Mouse (Mus musculus) limb, embryonic 12.5 days (tissue): ENCODE measurements around the gene H2-K1. TPM values are rescaled to one million over a fixed set of nuclear protein-coding genes. Genes with fewer than 3 reads are reported as not detected.

Source experiments
- ATAC-seq: fragments of 200-750 bp; cut with Nextera tagmentation; 2 replicates; pipeline ENCODE4 v1.8.0; 2017; ENCODE audit warnings: low read depth, moderate TSS enrichment; ENCODE audit not compliant: insufficient number of reproducible peaks, insufficient read depth, low FRiP score, low TSS enrichment
- H3K27ac ChIP-seq: fragments of 300-500 bp; sonication (generic); 2 replicates; pipeline ENCODE4 v1.5.1; 2016; ENCODE audit warnings: mild to moderate bottlenecking, moderate library complexity
- H3K27me3 ChIP-seq: fragments of 300-500 bp; sonication (generic); 2 replicates; pipeline ENCODE4 v1.6.1; 2016; ENCODE audit warnings: mild to moderate bottlenecking, moderate library complexity
- H3K36me3 ChIP-seq: fragments of 300-500 bp; sonication (generic); 2 replicates; pipeline ENCODE4 v1.6.1; 2016; ENCODE audit warnings: mild to moderate bottlenecking, moderate library complexity
- H3K4me1 ChIP-seq: fragments of 300-500 bp; sonication (generic); replicated peaks from 2 replicates; pipeline ENCODE4 v1.6.1; 2016
- H3K4me2 ChIP-seq: fragments of 300-500 bp; sonication (generic); 2 replicates; pipeline ENCODE4 v1.6.1; 2016; ENCODE audit warnings: mild to moderate bottlenecking, moderate library complexity
- H3K4me3 ChIP-seq: fragments of 300-500 bp; sonication (generic); replicated peaks from 2 replicates; pipeline ENCODE4 v1.5.1; 2016; ENCODE audit warnings: mild to moderate bottlenecking
- H3K9ac ChIP-seq: fragments of 300-500 bp; sonication (generic); replicated peaks from 2 replicates; pipeline ENCODE4 v1.6.1; 2016; ENCODE audit warnings: mild to moderate bottlenecking, moderate library complexity
- H3K9me3 ChIP-seq: fragments of 300-500 bp; sonication (generic); 2 replicates; pipeline ENCODE4 v1.6.1; 2016; ENCODE audit warnings: mild to moderate bottlenecking, moderate library complexity
- WGBS: fragments of 180-500 bp; shearing (Covaris S2); methylation state at CpG from one replicate; pipeline ENCODE4 v1.1.7; 2016; 5-methylcytosine and 5-hydroxymethylcytosine counted together
- polyA plus RNA-seq: library from polyadenylated mRNA; unstranded; fragments of >200 nt; fragmentation: Nextera tagmentation; extraction: Ambion mirVana; gene quantifications from 2 replicates; pipeline ENCODE4 v1.2.1, GENCODE M21; 2016

The H2-K1 gene
- polyA plus RNA-seq, 1 experiment from 2014 or later: 4.5 TPM

GRCm38 (mm10) chr17:33965846-33966550 is 34.1 kb downstream of the H2-K1 start:
- no peak overlapping the region for H3K4me2 ChIP-seq
- H3K9me3 ChIP-seq: no peaks in the 10 kb centered on the region; the same call in 1 of the 2 replicates
- no peak overlapping the region for H3K9ac ChIP-seq
- no peak; the same call in 1 of the 2 replicates for ATAC-seq
- H3K4me3 ChIP-seq: no peak overlapping the region
- 88% methylated on average over 16 of the region's 16 CpGs for WGBS
- H3K27me3 ChIP-seq: no peaks in the 10 kb centered on the region
- no peaks in the 10 kb centered on the region for H3K4me1 ChIP-seq
- no peak overlapping the region for H3K27ac ChIP-seq
- peaks cover 56% of the 10 kb centered on the region for H3K36me3 ChIP-seq

- no peak overlapping the region for H3K9ac ChIP-seq
- peaks cover 63% of the 10 kb centered on the region for H3K36me3 ChIP-seq
- H3K9me3 ChIP-seq: no peaks in the 10 kb centered on the region; the same call in 1 of the 2 replicates
- 89% methylated on average over 17 of the region's 17 CpGs for WGBS
- ATAC-seq: no peak
- no peak overlapping the region for H3K4me3 ChIP-seq
- H3K27me3 ChIP-seq: no peaks in the 10 kb centered on the region
- H3K4me1 ChIP-seq: no peaks in the 10 kb centered on the region
- H3K4me2 ChIP-seq: no peak overlapping the region
- H3K27ac ChIP-seq: no peak overlapping the region
Observed at GRCm38 (mm10) chr17:33965082-33965845, 34.9 kb downstream of the H2-K1 start.

GRCm38 (mm10) chr17:33962876-33963275 is 37.3 kb downstream of the H2-K1 start:
- no peak for ATAC-seq
- Histone ChIP-seq H3K4me3 (no peak overlapping the region), H3K27me3 (no peaks in the 10 kb centered on the region), H3K27ac (no peak overlapping the region), H3K36me3 (peaks cover 83% of the 10 kb centered on the region), H3K9ac (no peak overlapping the region), H3K4me2 (no peak overlapping the region), H3K4me1 (peaks cover 2% of the 10 kb centered on the region; the same call in 1 of the 2 replicates), H3K9me3 (no peaks in the 10 kb centered on the region)
- 90% methylated on average over 7 of the region's 7 CpGs for WGBS

DNA sequence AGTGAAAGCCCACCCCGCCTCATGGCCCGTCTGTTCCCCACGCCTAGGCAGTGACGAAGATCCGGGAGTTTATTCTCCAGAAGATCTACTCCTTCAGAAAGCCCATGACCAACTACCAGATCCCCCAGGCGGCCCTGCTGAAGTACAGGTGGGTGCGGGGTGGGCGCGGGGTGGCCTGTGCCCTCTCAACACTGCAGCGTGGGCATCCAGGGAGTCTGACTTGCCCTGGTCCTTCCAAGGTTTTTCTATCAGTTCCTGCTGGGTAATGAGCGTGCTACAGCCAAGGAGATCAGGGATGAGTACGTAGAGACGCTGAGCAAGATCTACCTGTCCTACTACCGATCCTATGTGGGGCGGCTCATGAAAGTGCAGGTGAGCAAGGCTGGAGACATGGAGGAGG is 40.2 kb downstream of the H2-K1 start:
- peaks cover 15% of the 10 kb centered on the region for H3K4me1 ChIP-seq
- ATAC-seq: no peak
- WGBS: 92% methylated on average over 15 of the region's 15 CpGs
- H3K9ac ChIP-seq: no peak overlapping the region
- H3K36me3 ChIP-seq: peaks cover 62% of the 10 kb centered on the region
- H3K4me3 ChIP-seq: no peak overlapping the region
- H3K27ac ChIP-seq: no peak overlapping the region
- no peaks in the 10 kb centered on the region for H3K27me3 ChIP-seq
- H3K9me3 ChIP-seq: no peaks in the 10 kb centered on the region
- no peak overlapping the region for H3K4me2 ChIP-seq

DNA sequence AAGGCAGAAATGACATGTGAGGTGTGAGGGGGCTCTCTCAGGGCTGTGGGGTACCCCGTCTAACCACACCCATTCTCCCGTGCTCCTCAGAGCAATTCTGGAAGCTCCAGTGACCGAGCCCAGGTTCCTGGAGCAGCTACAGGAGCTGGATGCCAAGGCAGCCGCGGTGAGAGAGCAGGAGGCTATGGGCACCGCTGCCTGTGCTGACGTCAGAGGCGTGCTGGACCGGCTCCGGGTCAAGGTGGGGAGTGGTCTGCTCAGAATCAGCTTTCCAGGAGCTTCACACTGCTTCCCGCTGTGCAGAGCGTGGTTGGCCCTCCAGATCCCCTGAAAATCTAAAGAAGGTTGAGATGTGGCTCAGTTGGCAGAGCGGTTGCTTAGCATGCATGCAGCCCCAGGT is 41.0 kb downstream of the H2-K1 start:
- Histone ChIP-seq H3K4me1 (peaks cover 22% of the 10 kb centered on the region), H3K9me3 (no peaks in the 10 kb centered on the region), H3K27me3 (no peaks in the 10 kb centered on the region), H3K36me3 (peaks cover 63% of the 10 kb centered on the region), H3K27ac (no peak overlapping the region), H3K4me2 (no peak overlapping the region), H3K9ac (no peak overlapping the region), H3K4me3 (no peak overlapping the region)
- ATAC-seq: no peak
- 95% methylated on average over 13 of the region's 13 CpGs for WGBS

DNA sequence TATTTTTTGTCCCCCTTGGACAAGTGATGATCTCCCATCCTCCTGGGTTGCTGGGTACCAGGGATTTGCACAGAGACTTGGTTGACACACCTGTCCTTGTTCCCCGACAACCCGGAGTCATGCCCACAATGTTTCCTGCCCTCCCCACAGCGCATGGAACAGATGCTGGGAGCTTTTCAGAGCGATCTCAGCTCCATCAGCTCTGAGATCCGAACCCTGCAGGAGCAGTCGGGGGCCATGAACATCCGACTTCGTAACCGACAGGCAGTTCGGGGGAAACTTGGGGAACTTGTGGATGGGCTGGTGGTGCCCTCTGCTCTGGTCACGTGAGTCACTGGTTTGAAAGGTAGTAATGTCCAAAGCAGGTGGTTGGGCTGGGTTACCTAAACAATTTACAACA is 41.7 kb downstream of the H2-K1 start:
- WGBS: 91% methylated on average over 11 of the region's 11 CpGs
- Histone ChIP-seq H3K4me1 (peaks cover 29% of the 10 kb centered on the region), H3K9ac (no peak overlapping the region), H3K4me3 (no peak overlapping the region), H3K36me3 (peaks cover 63% of the 10 kb centered on the region), H3K4me2 (no peak overlapping the region), H3K27ac (no peak overlapping the region), H3K9me3 (no peaks in the 10 kb centered on the region), H3K27me3 (no peaks in the 10 kb centered on the region)
- no peak for ATAC-seq

DNA sequence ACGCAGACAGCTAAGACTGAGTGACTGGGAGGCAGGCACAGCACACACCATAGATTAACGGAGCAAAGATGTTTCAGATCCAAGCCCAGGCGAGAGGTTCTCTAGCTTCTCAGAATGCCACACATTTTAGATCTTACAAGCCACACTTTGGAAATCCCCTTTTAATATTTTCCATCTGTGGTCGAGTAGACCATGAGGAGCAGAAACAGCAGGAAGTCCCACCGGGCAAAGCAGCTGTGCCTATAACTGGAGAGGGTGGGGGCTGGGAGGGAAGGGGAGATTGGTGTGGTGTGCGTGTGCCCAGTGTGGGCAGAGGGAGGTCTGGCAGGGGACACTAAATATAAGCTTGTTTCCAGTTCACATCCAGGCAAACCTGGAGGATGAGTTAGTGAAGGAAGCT is 42.7 kb downstream of the H2-K1 start:
- Histone ChIP-seq H3K9ac (no peak overlapping the region), H3K9me3 (no peaks in the 10 kb centered on the region), H3K4me3 (no peak overlapping the region), H3K27ac (no peak overlapping the region), H3K4me2 (no peak overlapping the region), H3K4me1 (peaks cover 39% of the 10 kb centered on the region), H3K27me3 (no peaks in the 10 kb centered on the region), H3K36me3 (peaks cover 63% of the 10 kb centered on the region)
- no peak for ATAC-seq
- WGBS: 52% methylated on average over 6 of the region's 6 CpGs

GRCm38 (mm10) chr17:33956336-33956735 is 43.8 kb downstream of the H2-K1 start:
- peaks cover 63% of the 10 kb centered on the region for H3K36me3 ChIP-seq
- H3K27me3 ChIP-seq: no peaks in the 10 kb centered on the region
- peak overlapping the region; percentile 99 for H3K4me2 ChIP-seq
- 8% methylated on average over 10 of the region's 10 CpGs for WGBS
- no peaks in the 10 kb centered on the region for H3K9me3 ChIP-seq
- peak overlapping the region; percentile 89; the same call in 1 of the 2 replicates for H3K27ac ChIP-seq
- H3K4me1 ChIP-seq: peaks cover 50% of the 10 kb centered on the region
- peak overlapping the region; percentile 95 for H3K4me3 ChIP-seq
- no peak for ATAC-seq
- peak overlapping the region; percentile 54 for H3K9ac ChIP-seq

- Histone ChIP-seq H3K4me3 (peak within 1 kb of the TSS; percentile 95), H3K27ac (peak within 1 kb of the TSS; percentile 95), H3K9ac (peak within 1 kb of the TSS; percentile 98), H3K27me3 (no peaks in the 10 kb centered on the region), H3K4me1 (peaks cover 57% of the 10 kb centered on the region), H3K4me2 (peak within 1 kb of the TSS; percentile 99), H3K36me3 (peaks cover 56% of the 10 kb centered on the region), H3K9me3 (no peaks in the 10 kb centered on the region)
- WGBS: under 1% methylated on average over 50 of the region's 50 CpGs
- peak; percentile 73 for ATAC-seq
Observed at GRCm38 (mm10) chr17:33955555-33956214, 44.5 kb downstream of the H2-K1 start, which contains the start of the genes Vps52 and Rps18. Gene Vps52 (plus strand): TSS chr17:33955812. Gene Rps18 (minus strand): TSS chr17:33956001.

- 2% methylated on average over 33 of the region's 33 CpGs for WGBS
- Histone ChIP-seq H3K36me3 (peaks cover 55% of the 10 kb centered on the region), H3K4me3 (peak overlapping the region; percentile 95), H3K27ac (peak overlapping the region; percentile 95), H3K9ac (peak overlapping the region; percentile 98), H3K4me1 (peaks cover 65% of the 10 kb centered on the region), H3K4me2 (peak overlapping the region; percentile 99), H3K9me3 (no peaks in the 10 kb centered on the region), H3K27me3 (no peaks in the 10 kb centered on the region)
- 0 out of 2 replicates have a peak, but pooled peaks have one; percentile 2 for ATAC-seq
Observed at GRCm38 (mm10) chr17:33954646-33955554, 45.2 kb downstream of the H2-K1 start.
